Comparison of ENCODE assay signal across 10 mouse cellular contexts in the genomic region with DNA sequence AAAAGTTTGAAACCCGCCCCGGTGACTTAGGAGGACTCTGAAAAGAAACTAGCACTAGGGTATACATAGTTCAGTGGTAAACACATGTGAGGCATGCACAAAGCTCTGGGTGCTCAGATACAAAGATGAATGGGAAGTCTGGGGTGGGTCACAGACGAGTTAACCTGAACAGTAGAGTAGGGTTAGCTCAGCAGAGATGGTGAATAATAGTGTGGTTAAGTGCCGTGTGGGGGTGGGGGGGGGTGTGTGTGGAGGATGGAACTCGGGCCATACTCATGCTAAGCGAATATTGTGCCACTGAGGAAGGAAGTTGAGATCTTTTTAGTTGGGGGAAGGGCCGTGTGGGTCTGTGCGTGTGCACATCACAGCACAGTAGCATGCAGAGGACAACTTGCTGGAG. TPM values are rescaled to one million over a fixed set of nuclear protein-coding genes. Genes with fewer than 3 reads are reported as not detected.
A peak's percentile ranks its signal among the peaks of the same experiment; 100 is the strongest.
DNase-seq lines count a peak whose midpoint lies in the region; ATAC-seq and TF ChIP-seq lines count a peak whose summit lies in the region.
"Had no signal": no experiment of that assay in that cellular context is flagged by ENCODE, and none has a peak within 500 bp of the region (broad histone marks: within the 10 kb centered on the region; RNA-seq: fewer than 3 reads in every experiment).

No protein-coding gene starts in this region.

- DNase-seq in kidney, postnatal 0 days (ENCODE audit: low spot score), result no peak
- DNase-seq in kidney, adult 2 months, result no peak
- no peak for DNase-seq in layer of hippocampus, adult 2 months (ENCODE audit: low spot score in 2 of 2)
- DNase-seq: adrenal gland, adult 2 months; kidney, adult 9 months; lung, adult 2 months had no signal

- 0 out of 2 replicates have a peak overlapping the region, but pooled peaks have one; percentile 74 for H3K4me2 ChIP-seq in kidney, postnatal 0 days (ENCODE audit: low read length)

- TF ChIP-seq CTCF in kidney, postnatal 0 days (IDR thresholded peaks at IDR 0.05; ENCODE audit: low read depth), result no peak
- no peak for TF ChIP-seq CTCF in kidney, adult 2 months (conservative IDR thresholded peaks at IDR 0.05; ENCODE audit: insufficient read depth, insufficient read length, low read depth, low read length)
- TF ChIP-seq CTCF in bone marrow macrophage, adult 2 months (IDR thresholded peaks at IDR 0.05; ENCODE audit: low read depth, low read length), result no peak
- no peak for TF ChIP-seq CTCF in layer of hippocampus, adult 2 months (conservative IDR thresholded peaks at IDR 0.05)

- no peak for ATAC-seq in kidney, postnatal 0 days (replicated peaks; ENCODE audit: low FRiP score, low read depth)
- ATAC-seq in granulocyte monocyte progenitor cell, adult 5-6 weeks (replicated peaks; ENCODE audit: poor library complexity, severe bottlenecking), result peak; percentile 6
- 0 out of 2 replicates have a peak, but pooled peaks have one; percentile 5 for ATAC-seq in megakaryocyte progenitor cell, adult 5-6 weeks (replicated peaks; ENCODE audit: poor library complexity)
- ATAC-seq in frontal cortex, adult (ENCODE audit: low TSS enrichment), result no peak

- no peaks in the 10 kb centered on the region for H3K9me3 ChIP-seq in kidney, postnatal 0 days (replicated peaks; ENCODE audit: low read length)

- peaks cover 14% of the 10 kb centered on the region; the same call in 1 of the 2 replicates for H3K4me1 ChIP-seq in kidney, postnatal 0 days (replicated peaks; ENCODE audit: insufficient read depth, low read length)
- H3K4me1 ChIP-seq in kidney, adult 2 months (ENCODE audit: control insufficient read depth, insufficient read depth, low read length), result peaks cover 21% of the 10 kb centered on the region
- H3K4me1 ChIP-seq in bone marrow macrophage, adult 2 months (ENCODE audit: control insufficient read depth, insufficient read depth, low read length), result peaks cover 31% of the 10 kb centered on the region

- H3K4me3 ChIP-seq in kidney, postnatal 0 days (replicated peaks; ENCODE audit: low read depth, low read length), result no peak overlapping the region
- H3K4me3 ChIP-seq in kidney, adult 2 months (ENCODE audit: insufficient read depth, low read depth, low read length), result no peak overlapping the region
- peak overlapping the region; percentile 69 for H3K4me3 ChIP-seq in bone marrow macrophage, adult 2 months (ENCODE audit: insufficient read depth, low read length)
- H3K4me3 ChIP-seq in layer of hippocampus, adult 2 months, result no peak overlapping the region; the same call in 1 of the 2 replicates

- H3K27ac ChIP-seq in kidney, postnatal 0 days, result no peak overlapping the region
- H3K27ac ChIP-seq in kidney, adult 2 months (ENCODE audit: insufficient read depth, low read depth, low read length), result no peak overlapping the region
- H3K27ac ChIP-seq in bone marrow macrophage, adult 2 months (ENCODE audit: insufficient read depth, low read depth, low read length), result peak overlapping the region; percentile 15; the same call in 1 of the 2 replicates
- no peak overlapping the region for H3K27ac ChIP-seq in layer of hippocampus, adult 2 months

- peak overlapping the region; percentile 86; the same call in 1 of the 2 replicates for H3K9ac ChIP-seq in kidney, postnatal 0 days (ENCODE audit: low read depth, low read length)

- no peaks in the 10 kb centered on the region for H3K27me3 ChIP-seq in kidney, postnatal 0 days (ENCODE audit: insufficient read depth, low read length)
- no peaks in the 10 kb centered on the region for H3K27me3 ChIP-seq in kidney, adult 2 months (replicated peaks; ENCODE audit: control insufficient read depth, insufficient read depth, low read length)

- 79% methylated on average over 8 of the region's 8 CpGs for WGBS in kidney, postnatal 0 days
- WGBS in kidney, adult 2 months, result 56% methylated on average over 8 of the region's 8 CpGs

- no peak for TF ChIP-seq POLR2A in kidney, adult 2 months (IDR thresholded peaks at IDR 0.05; ENCODE audit: low read depth, low read length)
- no peak for TF ChIP-seq POLR2A in bone marrow macrophage, adult 2 months (IDR thresholded peaks at IDR 0.05; ENCODE audit: borderline replicate concordance, low read depth, low read length)

- H3K36me3 ChIP-seq in kidney, postnatal 0 days (ENCODE audit: insufficient read depth, low read length), result peaks cover 25% of the 10 kb centered on the region
- peaks cover under 1% of the 10 kb centered on the region; the same call in 1 of the 2 replicates for H3K36me3 ChIP-seq in kidney, adult 2 months (ENCODE audit: control insufficient read depth, insufficient read depth, low read length)

RNA-seq across cellular contexts. Expression of gene Mdh2, which starts 2.1 kb away (rescaled TPM):
- 752 and 801 TPM in 2 replicates for polyA plus RNA-seq in kidney, postnatal 0 days (2015; fragmentation: Nextera tagmentation; extraction: Ambion mirVana)
- polyA plus RNA-seq in kidney, adult 2 months (2012; rRNA removed), result 1,141 and 1,152 TPM in 2 replicates
- 92.1 and 126 TPM in 2 replicates for polyA plus RNA-seq in bone marrow macrophage, adult 2 months (2012; ENCODE audit: insufficient read depth, insufficient read length, missing spikeins)
- 299 and 328 TPM in 2 replicates for total RNA-seq in granulocyte monocyte progenitor cell, adult 5-6 weeks (2014; fragmentation: Nextera tagmentation)
- 154 and 224 TPM in 2 replicates for total RNA-seq in granulocyte monocyte progenitor cell, adult 5-6 weeks (2017)
- 415 and 419 TPM in 2 replicates for total RNA-seq in megakaryocyte progenitor cell, adult 5-6 weeks (2015)
- total RNA-seq in megakaryocyte progenitor cell, adult 5-6 weeks (2017), result 185 and 192 TPM in 2 replicates
- total RNA-seq in layer of hippocampus, adult 2 months (2021), result 100 to 1,000 TPM; 382 to 388 TPM

RNA-seq across cellular contexts. Expression of gene Styxl1, which starts 2.1 kb away (rescaled TPM):
- polyA plus RNA-seq in kidney, postnatal 0 days (2015; fragmentation: Nextera tagmentation; extraction: Ambion mirVana), result 0.53 and 0.54 TPM in 2 replicates
- polyA plus RNA-seq in kidney, adult 2 months (2012; rRNA removed), result 0.38 and 0.67 TPM in 2 replicates
- polyA plus RNA-seq in bone marrow macrophage, adult 2 months (2012; ENCODE audit: insufficient read depth, insufficient read length, missing spikeins), result 0.72 and 0.83 TPM in 2 replicates
- not detected in 2 replicates for total RNA-seq in granulocyte monocyte progenitor cell, adult 5-6 weeks (2014; fragmentation: Nextera tagmentation)
- 2.1 TPM in 1 of 2 replicates, not detected in the other for total RNA-seq in granulocyte monocyte progenitor cell, adult 5-6 weeks (2017)
- not detected in 2 replicates for total RNA-seq in megakaryocyte progenitor cell, adult 5-6 weeks (2015)
- total RNA-seq in megakaryocyte progenitor cell, adult 5-6 weeks (2017), result not detected in 2 replicates
- total RNA-seq in layer of hippocampus, adult 2 months (2021), result not detected

RNA-seq across cellular contexts. Expression of gene Srrm3, which starts 26.4 kb away (rescaled TPM):
- 0.13 and 0.16 TPM in 2 replicates for polyA plus RNA-seq in kidney, postnatal 0 days (2015; fragmentation: Nextera tagmentation; extraction: Ambion mirVana)
- 0.03 and 0.16 TPM in 2 replicates for polyA plus RNA-seq in kidney, adult 2 months (2012; rRNA removed)
- polyA plus RNA-seq in bone marrow macrophage, adult 2 months (2012; ENCODE audit: insufficient read depth, insufficient read length, missing spikeins), result not detected in 2 replicates
- not detected in 2 replicates for total RNA-seq in granulocyte monocyte progenitor cell, adult 5-6 weeks (2014; fragmentation: Nextera tagmentation)
- total RNA-seq in granulocyte monocyte progenitor cell, adult 5-6 weeks (2017), result not detected in 2 replicates
- not detected in 2 replicates for total RNA-seq in megakaryocyte progenitor cell, adult 5-6 weeks (2015)
- total RNA-seq in megakaryocyte progenitor cell, adult 5-6 weeks (2017), result not detected in 2 replicates
- 10 to 100 TPM; 80.9 to 81.4 TPM for total RNA-seq in layer of hippocampus, adult 2 months (2021)

RNA-seq across cellular contexts. Expression of gene Tmem120a, which starts 36.1 kb away (rescaled TPM):
- polyA plus RNA-seq in kidney, postnatal 0 days (2015; fragmentation: Nextera tagmentation; extraction: Ambion mirVana), result 80.1 and 81.7 TPM in 2 replicates
- 91.3 and 96.7 TPM in 2 replicates for polyA plus RNA-seq in kidney, adult 2 months (2012; rRNA removed)
- 37.1 and 41.5 TPM in 2 replicates for polyA plus RNA-seq in bone marrow macrophage, adult 2 months (2012; ENCODE audit: insufficient read depth, insufficient read length, missing spikeins)
- 19.1 and 22.9 TPM in 2 replicates for total RNA-seq in granulocyte monocyte progenitor cell, adult 5-6 weeks (2014; fragmentation: Nextera tagmentation)
- total RNA-seq in granulocyte monocyte progenitor cell, adult 5-6 weeks (2017), result 17.6 and 26.4 TPM in 2 replicates
- total RNA-seq in megakaryocyte progenitor cell, adult 5-6 weeks (2015), result 8.5 and 11.6 TPM in 2 replicates
- 8.2 and 19.1 TPM in 2 replicates for total RNA-seq in megakaryocyte progenitor cell, adult 5-6 weeks (2017)
- total RNA-seq in layer of hippocampus, adult 2 months (2021), result 10 to 100 TPM; 16.9 to 19.8 TPM

Comparison
In these comparisons a context has a peak if more than half of its experiments do, and no peak if none do; other contexts are left out.
1. ATAC-seq: peak in granulocyte monocyte progenitor cell, adult 5-6 weeks (single experiment) and megakaryocyte progenitor cell, adult 5-6 weeks (single experiment); none in kidney, postnatal 0 days (single experiment) and frontal cortex, adult (single experiment).
2. RNA of gene Srrm3, which starts 26.4 kb away (total RNA-seq): 80.9 to 81.4 TPM in layer of hippocampus, adult 2 months; not detected in granulocyte monocyte progenitor cell, adult 5-6 weeks and not detected in megakaryocyte progenitor cell, adult 5-6 weeks; every median in the first group is over 10 times any median in the second.